ENCODE assay signal across 25 mouse cellular contexts in the genomic region with DNA sequence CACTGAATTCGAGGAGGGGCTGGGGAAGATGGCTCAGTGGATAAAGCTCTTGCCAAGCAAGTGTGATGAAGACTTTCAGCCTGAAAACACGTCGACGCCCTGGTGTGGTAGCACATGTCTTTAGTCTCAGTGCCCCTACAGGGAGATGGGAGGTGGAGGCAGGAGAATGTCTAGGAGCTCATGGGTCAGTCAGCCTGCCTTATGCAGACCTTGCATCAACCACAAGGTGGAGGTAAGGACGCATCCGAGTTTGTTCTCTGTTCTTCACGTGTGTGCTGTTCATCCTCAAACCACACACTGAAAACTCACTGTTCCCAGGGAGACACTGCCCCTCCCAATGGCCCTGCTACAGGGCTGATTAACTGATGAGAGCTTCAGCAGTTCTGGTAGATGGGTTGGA. TPM values are rescaled to one million over a fixed set of nuclear protein-coding genes. Genes with fewer than 3 reads are reported as not detected.
DNase-seq lines count a peak whose midpoint lies in the region; ATAC-seq and TF ChIP-seq lines count a peak whose summit lies in the region.
"Had no signal": no experiment of that assay in that cellular context is flagged by ENCODE, and none has a peak within 500 bp of the region (broad histone marks: within the 10 kb centered on the region; RNA-seq: fewer than 3 reads in every experiment).

No protein-coding gene starts in this region.

- CTCF ChIA-PET in Patski (lab: Charles Lee), result interaction anchor here (1.2 kb wide), 2 partner anchors 10 to 496 kb away, joined by 3 read pairs; no protein-coding TSS in a partner anchor

- peak; percentile 61 for DNase-seq in midbrain, embryonic 11.5 days (ENCODE audit: low spot score, missing footprints)
- no peak for DNase-seq in Patski (ENCODE audit: low read depth, low spot score)
- no peak for DNase-seq in stomach, postnatal 0 days (ENCODE audit: low spot score)
- no peak for DNase-seq in spleen, postnatal 14 days (ENCODE audit: low spot score in 2 of 2)
- DNase-seq: adrenal gland, postnatal 10 days; cerebellum, adult 18-20 months; cerebellum, postnatal 14 days; gastrocnemius, postnatal 25 days; heart, adult 2 months; heart, postnatal 4 days; layer of hippocampus, adult 9-11 months; lung, postnatal 14 days; midbrain, embryonic 14.5 days; right cerebral cortex, adult 18-20 months had no signal

- no peaks in the 10 kb centered on the region for H3K27me3 ChIP-seq in intestine, postnatal 0 days (replicated peaks; ENCODE audit: control insufficient read depth, insufficient read depth, low read length)
- no peaks in the 10 kb centered on the region for H3K27me3 ChIP-seq in intestine, embryonic 15.5 days (replicated peaks)
- H3K27me3 ChIP-seq in midbrain, embryonic 11.5 days (ENCODE audit: control insufficient read depth, insufficient read depth, low read length), result no peaks in the 10 kb centered on the region
- no peaks in the 10 kb centered on the region for H3K27me3 ChIP-seq in midbrain, embryonic 15.5 days (replicated peaks)
- no peaks in the 10 kb centered on the region for H3K27me3 ChIP-seq in Patski
- H3K27me3 ChIP-seq in stomach, postnatal 0 days (ENCODE audit: control insufficient read depth, insufficient read depth, low read length), result no peaks in the 10 kb centered on the region
- H3K27me3 ChIP-seq: hindbrain, embryonic 15.5 days; kidney, embryonic 15.5 days; limb, embryonic 13.5 days; liver, embryonic 15.5 days; neural tube, embryonic 15.5 days had no signal

- no peak for TF ChIP-seq EP300 in stomach, postnatal 0 days (optimal IDR thresholded peaks at IDR 0.05)

- POLR2A ChIA-PET in Patski (lab: Charles Lee), result no interaction called here

- no peak overlapping the region for H3K4me2 ChIP-seq in intestine, postnatal 0 days (replicated peaks; ENCODE audit: low read depth)
- no peak overlapping the region for H3K4me2 ChIP-seq in intestine, embryonic 15.5 days (replicated peaks)
- no peak overlapping the region for H3K4me2 ChIP-seq in midbrain, embryonic 11.5 days
- H3K4me2 ChIP-seq in midbrain, embryonic 15.5 days, result no peak overlapping the region
- H3K4me2 ChIP-seq in stomach, postnatal 0 days (replicated peaks; ENCODE audit: low read depth), result no peak overlapping the region
- H3K4me2 ChIP-seq: hindbrain, embryonic 15.5 days; kidney, embryonic 15.5 days; limb, embryonic 13.5 days; liver, embryonic 15.5 days; neural tube, embryonic 15.5 days had no signal

- TF ChIP-seq CTCF in intestine, postnatal 0 days (IDR thresholded peaks at IDR 0.05; ENCODE audit: low read depth), result peak; percentile 54
- TF ChIP-seq CTCF in Patski (IDR thresholded peaks at IDR 0.05), result peak; percentile 32
- peak; percentile 60 for TF ChIP-seq CTCF in stomach, postnatal 0 days (IDR thresholded peaks at IDR 0.05; ENCODE audit: low read depth)

- no peak for ATAC-seq in intestine, postnatal 0 days
- ATAC-seq in intestine, embryonic 15.5 days, result no peak
- no peak for ATAC-seq in midbrain, embryonic 11.5 days (ENCODE audit: low FRiP score)
- no peak for ATAC-seq in midbrain, embryonic 15.5 days (replicated peaks)
- no peak for ATAC-seq in Patski
- no peak for ATAC-seq in stomach, postnatal 0 days (ENCODE audit: low FRiP score, low TSS enrichment)
- ATAC-seq: activated CD4-positive, CD25-positive, alpha-beta regulatory T cell, adult 4 months; forebrain, embryonic 16.5 days; intestine, embryonic 16.5 days had no signal

- H3K4me1 ChIP-seq in intestine, postnatal 0 days (replicated peaks; ENCODE audit: control insufficient read depth, insufficient read depth, low read length), result no peaks in the 10 kb centered on the region
- no peaks in the 10 kb centered on the region for H3K4me1 ChIP-seq in intestine, embryonic 15.5 days (replicated peaks)
- H3K4me1 ChIP-seq in midbrain, embryonic 11.5 days (ENCODE audit: control insufficient read depth, insufficient read depth, low read length), result no peaks in the 10 kb centered on the region
- H3K4me1 ChIP-seq in midbrain, embryonic 15.5 days, result no peaks in the 10 kb centered on the region
- H3K4me1 ChIP-seq in stomach, postnatal 0 days (replicated peaks; ENCODE audit: control insufficient read depth, insufficient read depth), result no peaks in the 10 kb centered on the region
- H3K4me1 ChIP-seq: hindbrain, embryonic 15.5 days; liver, embryonic 15.5 days; neural tube, embryonic 15.5 days had no signal

- in situ Hi-C loops in Patski (cut with MboI; ENCODE audit: low pct_unique_long_range_greater_than_20kb), result no loop called here

- H3K36me3 ChIP-seq in intestine, postnatal 0 days (ENCODE audit: control insufficient read depth, insufficient read depth), result no peaks in the 10 kb centered on the region
- no peaks in the 10 kb centered on the region for H3K36me3 ChIP-seq in intestine, embryonic 15.5 days
- no peaks in the 10 kb centered on the region for H3K36me3 ChIP-seq in midbrain, embryonic 11.5 days (ENCODE audit: control insufficient read depth, insufficient read depth, low read length)
- H3K36me3 ChIP-seq in midbrain, embryonic 15.5 days (replicated peaks), result no peaks in the 10 kb centered on the region
- H3K36me3 ChIP-seq in stomach, postnatal 0 days (ENCODE audit: control insufficient read depth, insufficient read depth, low read length), result no peaks in the 10 kb centered on the region
- H3K36me3 ChIP-seq: hindbrain, embryonic 15.5 days; kidney, embryonic 15.5 days; limb, embryonic 13.5 days; liver, embryonic 15.5 days; neural tube, embryonic 15.5 days had no signal

- WGBS in intestine, postnatal 0 days, result 81% methylated on average over 7 of the region's 7 CpGs
- WGBS in intestine, embryonic 15.5 days, result 76% methylated on average over 7 of the region's 7 CpGs
- 75% methylated on average over 7 of the region's 7 CpGs for WGBS in midbrain, embryonic 11.5 days
- 80% methylated on average over 7 of the region's 7 CpGs for WGBS in midbrain, embryonic 15.5 days
- 74% methylated on average over 7 of the region's 7 CpGs for WGBS in stomach, postnatal 0 days

- no peak overlapping the region for H3K27ac ChIP-seq in intestine, postnatal 0 days (ENCODE audit: low read depth, low read length)
- no peak overlapping the region for H3K27ac ChIP-seq in intestine, embryonic 15.5 days
- H3K27ac ChIP-seq in midbrain, embryonic 11.5 days (ENCODE audit: low read depth, low read length), result no peak overlapping the region
- H3K27ac ChIP-seq in midbrain, embryonic 15.5 days, result no peak overlapping the region
- H3K27ac ChIP-seq in stomach, postnatal 0 days (replicated peaks), result no peak overlapping the region
- H3K27ac ChIP-seq: heart, adult 2 months; hindbrain, embryonic 15.5 days; kidney, embryonic 15.5 days; limb, embryonic 13.5 days; liver, embryonic 15.5 days; neural tube, embryonic 15.5 days had no signal

- H3K4me3 ChIP-seq in intestine, postnatal 0 days (ENCODE audit: low read depth, low read length), result no peak overlapping the region
- H3K4me3 ChIP-seq in intestine, embryonic 15.5 days (replicated peaks), result no peak overlapping the region
- no peak overlapping the region for H3K4me3 ChIP-seq in midbrain, embryonic 11.5 days (ENCODE audit: low read depth, low read length)
- H3K4me3 ChIP-seq in midbrain, embryonic 15.5 days, result no peak overlapping the region
- H3K4me3 ChIP-seq in stomach, postnatal 0 days (ENCODE audit: low read depth, low read length), result no peak overlapping the region
- H3K4me3 ChIP-seq: heart, adult 2 months; hindbrain, embryonic 15.5 days; kidney, embryonic 15.5 days; limb, embryonic 13.5 days; liver, embryonic 15.5 days; neural tube, embryonic 15.5 days had no signal

- no peak overlapping the region for H3K9ac ChIP-seq in intestine, postnatal 0 days (ENCODE audit: low read depth, low read length)
- no peak overlapping the region for H3K9ac ChIP-seq in intestine, embryonic 15.5 days
- H3K9ac ChIP-seq in midbrain, embryonic 11.5 days (ENCODE audit: low read length), result no peak overlapping the region
- H3K9ac ChIP-seq in midbrain, embryonic 15.5 days, result no peak overlapping the region
- no peak overlapping the region for H3K9ac ChIP-seq in stomach, postnatal 0 days (ENCODE audit: low read length)
- H3K9ac ChIP-seq: hindbrain, embryonic 15.5 days; kidney, embryonic 15.5 days; limb, embryonic 13.5 days; liver, embryonic 15.5 days; neural tube, embryonic 15.5 days had no signal

- H3K9me3 ChIP-seq in intestine, postnatal 0 days (ENCODE audit: control insufficient read depth), result no peaks in the 10 kb centered on the region
- no peaks in the 10 kb centered on the region for H3K9me3 ChIP-seq in intestine, embryonic 15.5 days
- no peaks in the 10 kb centered on the region for H3K9me3 ChIP-seq in midbrain, embryonic 11.5 days (ENCODE audit: control insufficient read depth, low read length)
- no peaks in the 10 kb centered on the region for H3K9me3 ChIP-seq in midbrain, embryonic 15.5 days
- no peaks in the 10 kb centered on the region for H3K9me3 ChIP-seq in stomach, postnatal 0 days (ENCODE audit: control insufficient read depth, low read length)
- H3K9me3 ChIP-seq: hindbrain, embryonic 15.5 days; kidney, embryonic 15.5 days; limb, embryonic 13.5 days; liver, embryonic 15.5 days; neural tube, embryonic 15.5 days had no signal

RNA-seq across cellular contexts. Expression of gene Tmem170b, which starts 45.0 kb away (rescaled TPM):
- polyA plus RNA-seq in intestine, postnatal 0 days (2015; fragmentation: Nextera tagmentation; extraction: Ambion mirVana), result 7.7 and 8.9 TPM in 2 replicates
- 11.0 and 11.2 TPM in 2 replicates for polyA plus RNA-seq in intestine, embryonic 15.5 days (2015; fragmentation: Nextera tagmentation; extraction: Ambion mirVana)
- polyA plus RNA-seq in midbrain, embryonic 11.5 days (2014; fragmentation: Nextera tagmentation; extraction: Ambion mirVana), result 23.8 and 25.9 TPM in 2 replicates
- 48.7 and 51.5 TPM in 2 replicates for polyA plus RNA-seq in midbrain, embryonic 15.5 days (2015; fragmentation: Nextera tagmentation; extraction: Ambion mirVana)
- 8.6 TPM for polyA plus RNA-seq in Patski (2021)
- 4.6 and 4.9 TPM in 2 replicates for polyA plus RNA-seq in stomach, postnatal 0 days (2015; fragmentation: Nextera tagmentation; extraction: Ambion mirVana)
